Mouse (Mus musculus): ENCODE results near the gene Kcnd3. TPM values are rescaled to one million over a fixed set of nuclear protein-coding genes. Genes with fewer than 3 reads are reported as not detected.

Gene Kcnd3
- 0.52 and 1.9 TPM in 2 replicates for polyA plus RNA-seq (2012; rRNA removed; ENCODE audit: low replicate concordance)

DNA sequence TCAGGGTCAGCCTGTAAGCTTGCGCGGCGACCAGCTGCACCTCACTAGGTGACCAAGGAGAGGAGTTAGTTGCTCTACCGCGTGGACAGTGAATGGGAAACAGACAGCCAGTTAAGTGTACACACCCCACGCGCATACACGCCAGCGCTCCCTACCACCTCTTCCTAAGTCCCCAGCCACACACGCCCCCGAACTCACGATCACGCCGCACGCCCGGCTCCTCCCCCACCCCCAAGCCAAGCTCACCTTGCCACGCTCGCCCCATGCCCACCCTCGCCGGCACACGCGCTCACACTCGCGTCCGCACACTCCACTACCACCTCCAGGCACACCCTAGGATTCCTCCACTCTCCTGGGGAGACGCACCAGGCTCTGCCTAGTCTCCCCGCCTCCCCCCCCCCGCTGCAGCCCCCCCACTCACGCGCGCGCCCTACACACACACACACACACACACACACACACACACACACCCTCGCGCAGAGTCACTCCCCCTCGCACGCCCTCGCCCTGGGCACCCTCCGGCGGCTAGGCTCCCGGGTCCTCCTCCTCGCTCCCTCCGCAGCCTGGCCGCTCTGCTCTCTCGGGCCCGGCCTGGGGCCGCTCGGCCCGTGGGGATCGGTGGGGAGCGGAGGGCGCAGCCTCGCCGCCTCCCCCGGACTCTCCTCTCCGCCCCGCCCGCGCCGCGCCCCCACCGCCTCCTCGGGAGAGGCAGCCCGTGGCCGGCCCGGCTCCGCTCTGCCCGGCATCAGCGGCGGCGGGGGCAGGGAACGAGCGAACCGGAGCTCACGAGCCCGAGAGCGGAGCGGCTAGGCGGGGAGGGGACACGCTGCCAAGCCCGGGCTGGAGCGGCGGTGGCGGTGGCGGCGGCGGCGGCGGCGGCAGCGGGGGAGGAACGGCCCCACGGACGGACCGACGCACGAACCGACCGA, at the start of gene Kcnd3:
Gene Kcnd3, plus strand, starts transcription at position 704 of the 929 bp plus-strand sequence.

DNA sequence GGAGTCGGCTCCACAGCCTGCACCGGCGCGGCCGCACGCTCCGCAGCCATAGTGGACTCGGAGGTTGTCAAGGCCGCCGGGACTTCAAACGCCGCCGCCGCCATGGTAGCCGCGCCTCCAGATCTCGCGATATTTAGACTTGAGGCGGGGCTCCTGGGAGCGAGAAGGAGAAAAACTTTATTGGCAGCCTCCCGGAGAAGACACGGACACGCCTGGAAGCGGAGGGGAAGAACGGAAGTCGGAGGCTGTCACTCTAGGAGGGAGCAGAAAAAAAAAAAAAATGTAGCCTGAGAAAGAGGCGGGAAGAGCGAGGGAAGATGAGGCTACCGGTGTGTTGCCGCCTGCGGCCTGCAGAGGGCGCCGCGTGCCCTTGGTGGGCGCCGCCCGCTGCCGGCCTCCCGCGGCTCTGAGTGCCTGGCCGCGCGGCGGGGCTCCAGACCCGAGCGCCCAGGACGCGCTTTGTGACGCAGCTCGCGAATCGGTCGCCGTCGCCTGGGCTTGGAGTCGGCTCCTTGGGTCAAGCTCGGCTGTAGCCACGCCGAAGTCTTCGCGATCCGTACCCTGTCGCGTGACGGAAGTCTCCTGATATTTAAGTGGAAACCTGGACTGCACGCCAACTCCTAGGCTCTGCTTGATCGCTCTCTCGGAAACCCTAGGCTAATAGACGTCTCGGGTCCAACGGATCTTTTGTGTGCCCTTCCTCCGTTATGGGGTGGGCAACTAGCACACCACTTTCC, 235.4 kb downstream of the Kcnd3 start, which contains the start of gene Ddx20:
Gene Ddx20, minus strand, starts transcription at position 251 of the 737 bp plus-strand sequence.

DNA sequence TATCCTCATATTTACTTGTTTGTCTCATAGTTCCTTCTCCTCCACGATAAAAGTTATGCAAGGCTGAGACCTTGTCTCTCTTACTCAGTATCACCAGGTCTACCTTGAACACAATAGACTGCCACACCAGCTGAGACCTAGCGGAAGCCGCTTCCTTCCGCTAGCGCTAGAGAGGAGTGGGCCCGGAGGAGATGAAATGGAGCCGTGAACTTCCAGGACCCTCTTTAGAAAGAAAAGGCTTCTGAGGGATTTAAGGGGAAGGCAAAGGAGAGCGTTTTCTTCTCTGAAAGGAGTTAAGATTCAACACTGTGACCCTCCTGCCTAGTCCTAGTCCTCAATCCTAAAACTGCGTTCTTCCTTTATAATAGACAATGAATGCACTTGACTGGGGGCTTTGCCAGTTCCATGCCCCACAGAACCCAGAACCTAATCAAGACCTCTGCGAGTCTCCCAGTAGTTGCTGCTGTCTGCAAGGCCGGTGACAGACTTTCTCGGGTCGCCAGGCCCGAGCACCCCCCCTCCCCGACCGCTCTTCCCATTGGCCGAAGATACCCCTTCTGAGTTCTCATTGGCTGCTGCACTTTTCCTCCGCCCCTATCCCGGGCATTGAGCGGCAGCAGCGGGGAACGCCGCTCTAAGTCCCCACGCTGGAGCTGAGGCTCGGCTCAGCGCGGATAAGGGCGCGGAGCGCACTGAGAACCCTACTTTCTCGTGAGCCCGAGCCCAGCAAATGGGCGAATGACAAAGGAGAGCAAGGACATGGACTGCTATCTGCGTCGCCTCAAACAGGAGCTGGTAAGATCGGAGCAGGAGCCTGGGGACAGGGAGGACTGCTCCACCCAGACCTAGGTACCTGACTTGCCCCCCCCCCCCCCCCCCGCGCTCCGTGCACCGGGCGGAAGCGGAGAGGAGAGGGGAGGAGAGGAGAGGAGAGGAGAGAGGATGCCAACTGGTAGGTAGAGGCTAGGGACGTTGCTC, 252.2 kb downstream of the Kcnd3 start, which contains the start of gene Inka2:
Gene Inka2, plus strand, starts transcription at position 569 of the 978 bp plus-strand sequence.

Other genes with a start within 250 kb of the Kcnd3 start
- 6.4 and 14.0 TPM in 2 replicates for gene Ddx20, start 235.2 kb downstream of the Kcnd3 start, polyA plus RNA-seq (2012; rRNA removed; ENCODE audit: low replicate concordance)